Mouse (Mus musculus) heart, postnatal 25 days (tissue): ENCODE measurements around the gene Samm50. TPM values are rescaled to one million over a fixed set of nuclear protein-coding genes. Genes with fewer than 3 reads are reported as not detected.
A peak's percentile ranks its signal among the peaks of the same experiment; 100 is the strongest.

Source experiments
- DNase-seq: peaks from one replicate; pipeline ENCODE4 v3.0.0; 2022; ENCODE audit warnings: low spot score
- intact Hi-C: fragments of 180-260 bp; cut with DNase I; formaldehyde crosslinking; loops from one replicate; pipeline ENCODE4 v1.15.1; 2025
- total RNA-seq, 2 experiments: library from RNA; stranded (reverse); gene quantifications; 2 replicates each; pipeline ENCODE4 v1.2.3; 2021

The Samm50 gene
- total RNA-seq, 2 experiments from 2014 or later, result 264 to 267 TPM

DNA sequence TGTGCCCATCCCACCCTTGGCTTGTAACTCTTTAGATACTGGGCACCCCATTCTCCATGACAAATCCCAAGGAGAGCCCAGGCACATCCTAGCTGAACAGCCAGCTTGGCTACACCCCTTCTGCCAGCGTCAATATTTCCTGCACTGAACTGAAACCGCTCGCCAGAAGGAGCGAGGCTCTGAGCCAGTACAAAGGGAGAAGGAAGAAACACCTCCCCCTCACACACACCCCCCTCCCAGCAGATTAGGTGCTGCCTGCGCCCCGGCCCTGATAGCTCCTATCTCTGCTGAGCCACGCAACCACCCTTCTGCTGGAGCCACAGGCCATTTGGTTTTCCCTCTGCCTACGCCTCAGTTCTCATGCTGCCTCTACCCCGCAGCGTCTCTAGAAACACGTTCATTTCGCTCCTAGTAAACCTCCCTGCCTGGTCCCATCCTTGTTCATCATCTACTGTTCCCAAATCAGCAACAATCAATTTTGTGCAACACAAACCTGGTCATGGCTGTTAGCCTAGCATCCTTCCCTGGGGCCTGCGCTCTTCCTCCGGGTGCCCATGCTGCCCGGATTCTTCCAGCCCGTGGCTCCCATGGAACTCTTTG, 39.2 kb downstream of the Samm50 start:
- DNase-seq, result peak; percentile 51
- intact Hi-C loops, result loop anchor here (2.0 kb wide), 1 partner anchor 30 kb away; no protein-coding TSS in a partner anchor

DNA sequence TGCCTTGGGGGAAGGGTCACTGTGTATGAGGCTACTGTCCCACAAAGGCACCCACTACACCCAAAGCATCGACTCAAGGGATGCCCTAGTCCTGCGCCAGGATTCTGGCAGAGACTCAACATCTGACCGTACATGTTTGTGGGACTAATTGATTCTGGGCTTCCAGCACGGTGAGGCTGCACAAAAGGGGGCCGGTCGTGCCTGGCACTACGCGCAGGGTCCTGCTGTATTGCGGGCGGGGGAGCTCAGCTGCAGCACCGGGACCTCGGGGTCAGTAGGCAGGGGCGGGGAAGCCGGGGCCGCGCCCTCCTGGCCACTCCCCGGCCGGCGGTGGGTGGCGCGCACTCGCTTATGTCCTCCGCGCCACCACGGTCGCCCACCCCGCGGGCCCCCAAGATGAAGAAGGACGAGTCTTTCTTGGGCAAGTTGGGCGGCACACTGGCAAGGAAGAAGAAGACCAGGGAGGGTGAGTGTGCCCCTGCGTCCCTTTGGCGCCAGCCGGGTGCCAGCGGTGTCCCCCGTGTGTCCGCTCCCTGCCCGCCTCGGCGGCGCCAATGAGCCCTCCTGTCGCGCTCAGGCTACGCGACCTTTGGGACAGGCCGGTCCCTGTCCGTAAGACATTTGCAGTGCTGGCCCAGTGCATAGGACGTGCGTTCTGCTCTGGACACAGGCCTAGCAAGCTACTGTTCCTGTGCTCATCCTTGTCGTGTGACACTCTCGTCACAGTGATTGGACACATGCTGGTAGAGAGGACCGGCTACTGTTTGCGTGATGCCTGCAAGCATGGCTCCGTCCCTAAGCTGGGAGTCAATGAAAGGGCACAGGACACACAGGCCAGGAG, 39.9 kb downstream of the Samm50 start, which contains the start of gene Parvb:
Gene Parvb, plus strand, starts transcription at position 323 of the 841 bp plus-strand sequence.
- DNase-seq, result peak; percentile 54
- intact Hi-C loops, result loop anchor here (2.0 kb wide), 1 partner anchor 29 kb away; no protein-coding TSS in a partner anchor

DNA sequence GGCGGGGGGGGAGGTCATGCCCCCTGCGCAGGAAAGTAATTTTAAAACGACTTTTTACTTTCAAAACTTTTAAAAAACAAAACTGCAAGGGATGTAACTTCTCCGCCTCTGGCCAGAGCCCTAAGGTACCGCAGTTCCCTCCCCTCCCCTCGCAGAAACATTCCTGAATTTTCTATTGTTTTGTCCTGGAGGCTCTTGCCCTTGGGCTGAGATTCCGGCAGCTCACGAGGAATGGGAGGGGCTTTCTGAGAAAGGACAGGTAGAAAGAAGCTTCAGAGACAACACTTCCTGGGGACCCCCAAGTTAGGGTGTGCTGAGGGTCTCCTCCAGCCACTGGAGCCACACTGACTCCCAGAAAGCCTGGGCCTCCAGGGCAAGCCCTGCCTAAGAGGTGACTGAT, 40.6 kb downstream of the Samm50 start:
- DNase-seq, result no peak
- intact Hi-C loops, result no loop called here

DNA sequence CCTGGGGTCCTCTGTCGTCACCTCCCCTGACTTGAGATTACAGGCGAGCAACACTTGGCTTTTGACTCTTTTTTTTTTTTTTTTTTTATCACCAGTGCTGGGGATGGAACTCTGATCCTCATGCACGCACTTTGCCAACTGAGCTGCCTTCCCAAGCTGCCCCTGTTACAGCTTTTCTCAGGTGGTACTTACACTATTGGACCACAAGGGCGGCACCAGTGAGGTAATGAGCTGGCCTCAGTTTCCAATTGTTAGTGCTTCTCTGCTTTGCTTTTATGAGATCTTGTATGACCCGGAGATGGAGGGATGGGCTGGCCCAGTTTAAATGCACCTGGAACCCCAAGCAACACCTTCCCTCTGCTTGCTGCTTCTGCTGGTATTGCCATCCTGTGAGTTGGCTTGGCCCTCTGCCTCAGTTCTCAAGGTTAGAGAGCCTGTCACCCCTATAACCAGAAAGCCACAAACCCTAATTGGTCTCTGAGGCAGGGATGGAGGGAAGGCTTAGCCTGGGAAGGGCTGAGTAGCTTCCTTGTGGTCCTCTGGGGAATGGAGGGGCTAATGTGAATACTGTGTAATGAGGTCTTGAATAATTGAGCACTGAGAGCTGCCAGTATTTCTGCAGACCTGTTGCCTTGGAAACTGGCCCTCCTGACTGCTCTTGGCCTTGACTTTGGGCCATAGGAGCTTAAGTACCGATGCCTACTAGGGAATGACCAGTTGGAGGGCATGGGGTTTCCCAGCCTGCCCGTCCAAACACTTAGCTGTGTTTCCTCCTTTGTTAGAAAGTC, 42.9 kb downstream of the Samm50 start:
- DNase-seq, result no peak
- intact Hi-C loops, result no loop called here

DNA sequence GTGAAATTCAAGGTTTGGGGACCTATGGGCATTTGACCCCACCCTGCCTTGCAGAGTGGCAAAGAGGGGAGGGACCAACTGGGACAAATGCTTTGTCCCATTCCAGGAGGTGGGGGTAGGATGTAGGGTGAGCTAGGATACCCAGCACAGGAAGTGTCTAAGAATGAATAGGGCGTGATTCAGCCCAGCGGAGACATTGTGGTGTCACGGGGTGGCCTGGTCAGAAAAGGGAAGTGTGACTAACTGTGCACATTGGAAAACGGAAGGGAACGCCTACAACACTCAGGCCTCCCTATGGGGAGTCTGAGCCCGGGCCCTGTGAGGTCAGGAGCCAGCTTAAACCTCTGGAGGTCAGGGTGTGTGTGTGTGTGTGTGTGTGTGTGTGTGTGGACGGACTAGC, 43.6 kb downstream of the Samm50 start:
- intact Hi-C loops, result no loop called here
- peak; percentile 80 for DNase-seq

DNA sequence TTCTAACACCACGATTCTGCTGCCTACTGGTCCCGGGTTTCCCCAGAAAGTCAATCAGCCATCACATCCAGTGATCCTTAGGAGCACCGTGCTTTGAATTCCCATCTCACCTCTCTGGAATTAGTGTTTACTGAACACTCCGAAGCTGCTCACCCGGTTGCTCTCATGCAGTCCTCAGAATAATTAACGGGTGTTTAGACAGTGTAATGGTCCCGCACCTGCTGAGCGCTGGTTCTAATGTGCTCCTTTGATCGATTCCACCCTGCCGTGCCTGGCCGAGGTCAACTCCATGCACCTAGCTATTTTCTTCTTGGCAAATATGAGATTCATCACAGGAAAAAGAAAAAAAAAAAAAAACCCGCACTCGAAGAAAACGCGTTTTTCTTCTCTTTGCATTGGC, 46.5 kb downstream of the Samm50 start:
- DNase-seq, result no peak
- intact Hi-C loops, result no loop called here

DNA sequence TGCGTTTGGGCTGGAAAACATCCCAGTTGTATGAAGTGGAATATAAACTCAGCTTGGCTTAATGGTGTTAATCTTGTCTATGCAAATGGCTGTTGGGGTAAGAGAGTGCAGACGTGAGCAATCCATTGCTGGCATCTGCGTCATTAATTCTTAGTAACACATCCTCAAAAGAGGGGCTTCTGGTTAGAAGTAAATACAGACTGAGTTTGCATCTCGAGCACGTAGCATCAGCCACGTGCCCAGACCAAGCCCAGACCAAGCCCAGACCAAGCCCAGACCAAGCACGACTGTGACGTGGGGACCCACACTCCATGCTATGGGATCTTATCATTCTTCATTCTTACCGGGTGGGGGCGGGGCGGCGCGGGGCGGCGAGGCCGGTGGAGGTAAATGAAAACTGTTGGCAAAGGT, 47.0 kb downstream of the Samm50 start:
- DNase-seq, result no peak
- intact Hi-C loops, result no loop called here

DNA sequence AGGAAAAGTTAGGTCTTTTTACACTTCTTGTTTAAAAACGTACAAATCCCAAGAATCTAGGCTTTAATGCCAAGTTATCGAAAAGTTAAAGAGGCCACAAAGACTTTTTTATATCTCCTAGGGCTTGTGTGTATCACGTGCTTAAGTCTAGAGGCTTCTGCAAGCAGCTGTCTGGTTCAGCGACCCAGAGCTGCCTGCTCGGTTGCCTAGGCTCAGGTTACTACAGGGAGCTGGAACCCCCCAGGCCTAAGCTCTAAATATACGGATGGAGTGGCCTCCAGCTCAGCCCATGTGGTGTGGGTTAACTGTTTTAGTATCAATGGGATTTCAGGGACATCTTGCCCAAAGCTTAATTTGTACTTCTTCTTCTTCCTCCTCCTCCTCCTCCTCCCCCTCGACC, 49.5 kb downstream of the Samm50 start:
- intact Hi-C loops, result no loop called here

DNA sequence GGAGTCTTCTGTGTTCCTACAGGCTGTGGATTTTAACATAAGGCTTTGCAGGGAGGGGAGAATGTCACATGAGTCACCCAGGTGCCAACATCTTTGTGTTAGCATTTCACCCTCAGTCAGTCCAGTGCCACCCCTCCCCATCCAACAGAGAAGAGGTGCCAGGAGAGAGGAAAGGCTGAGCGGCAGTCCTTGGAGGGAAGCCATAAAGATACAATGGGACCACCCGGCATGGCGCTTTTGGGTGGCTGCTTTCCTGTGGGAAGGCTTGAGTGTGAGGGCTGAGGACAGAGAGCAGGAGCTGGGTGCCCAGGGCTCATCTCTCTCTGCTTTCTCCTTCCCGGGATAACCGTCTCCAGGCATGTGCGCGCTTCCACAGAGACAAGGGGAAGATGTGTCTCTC, 53.1 kb downstream of the Samm50 start:
- no peak for DNase-seq
- intact Hi-C loops, result no loop called here

More for the DNA sequence above, 49.5 kb downstream of the Samm50 start:
- DNase-seq, result no peak

DNA sequence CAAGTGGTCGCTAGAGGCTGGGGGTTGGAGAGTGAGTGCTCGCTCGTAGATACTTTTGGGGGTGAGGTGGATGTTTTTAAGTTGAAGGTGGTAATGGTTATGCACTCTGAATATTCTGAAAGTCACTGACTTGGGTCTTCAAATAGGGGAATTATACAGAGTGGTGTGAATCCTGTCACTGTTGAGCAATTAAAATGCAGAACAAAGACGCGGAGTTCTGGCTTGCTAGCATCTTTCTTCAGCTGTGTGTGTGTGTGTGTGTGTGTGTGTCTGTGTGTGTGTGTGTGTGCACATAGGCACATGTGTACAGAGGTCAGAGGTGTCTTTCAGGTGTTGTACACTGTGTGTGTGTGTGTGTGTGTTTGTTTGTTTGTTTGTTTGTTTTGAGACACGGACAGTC, 54.2 kb downstream of the Samm50 start:
- no peak for DNase-seq
- intact Hi-C loops, result no loop called here

DNA sequence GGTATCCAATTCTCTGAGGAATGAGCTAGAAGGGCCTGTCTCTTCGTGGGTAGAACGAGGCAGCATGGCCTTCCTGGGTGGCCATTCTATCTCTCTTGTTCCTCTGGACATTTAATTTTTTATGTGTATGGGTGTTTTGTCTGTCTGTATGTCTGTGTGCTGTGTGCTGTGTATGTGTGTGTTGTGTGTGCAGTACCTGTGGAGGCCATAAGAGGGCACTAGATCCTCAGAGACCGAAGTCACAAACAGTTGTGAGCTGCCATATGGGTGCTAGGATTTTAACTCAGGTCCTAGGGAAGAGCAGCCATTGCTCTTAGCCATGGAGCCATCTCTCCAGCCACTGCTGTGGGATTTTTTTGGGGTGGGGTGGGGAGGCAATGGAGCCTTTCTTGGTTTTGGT, 55.3 kb downstream of the Samm50 start:
- intact Hi-C loops, result no loop called here
- DNase-seq, result no peak

DNA sequence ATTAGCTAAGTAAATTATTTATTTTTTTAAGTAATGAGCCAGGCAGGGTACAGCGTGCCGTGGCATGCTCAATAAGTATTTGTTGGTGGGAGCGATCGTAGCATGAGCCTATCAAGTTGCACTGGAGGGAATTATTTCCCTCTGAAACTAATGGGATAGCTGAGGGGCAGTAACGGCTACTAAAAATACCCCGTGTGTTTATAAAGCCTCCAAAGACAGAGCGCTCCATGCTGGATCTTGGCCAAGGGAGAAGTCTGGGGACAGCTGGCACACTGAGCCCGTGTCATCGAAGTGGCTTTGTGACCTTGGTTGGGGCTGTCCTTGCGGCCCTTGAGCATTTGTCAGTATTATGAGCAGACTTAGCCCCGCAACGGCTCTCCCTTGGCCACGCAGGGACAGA, 59.2 kb downstream of the Samm50 start:
- no peak for DNase-seq
- intact Hi-C loops, result no loop called here

DNA sequence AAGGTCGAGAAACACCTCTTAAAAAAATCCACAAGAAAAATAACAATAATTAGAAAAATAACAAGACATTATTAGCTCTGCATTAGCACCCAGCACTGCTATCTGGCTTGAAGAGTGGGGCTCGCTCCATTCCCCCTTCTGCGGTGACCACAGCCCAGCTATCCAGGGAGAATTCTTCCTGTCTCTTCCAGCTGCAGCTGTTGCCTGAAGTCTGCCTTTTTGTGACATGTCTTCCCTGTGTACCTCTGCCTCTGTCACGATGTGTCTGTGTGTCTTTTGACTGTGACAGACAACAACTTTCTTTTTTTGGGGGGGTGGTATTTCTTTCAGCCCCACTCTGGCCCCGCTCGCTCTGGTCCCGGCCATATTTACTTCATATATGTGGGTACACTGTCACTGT, 60.6 kb downstream of the Samm50 start:
- intact Hi-C loops, result no loop called here

DNA sequence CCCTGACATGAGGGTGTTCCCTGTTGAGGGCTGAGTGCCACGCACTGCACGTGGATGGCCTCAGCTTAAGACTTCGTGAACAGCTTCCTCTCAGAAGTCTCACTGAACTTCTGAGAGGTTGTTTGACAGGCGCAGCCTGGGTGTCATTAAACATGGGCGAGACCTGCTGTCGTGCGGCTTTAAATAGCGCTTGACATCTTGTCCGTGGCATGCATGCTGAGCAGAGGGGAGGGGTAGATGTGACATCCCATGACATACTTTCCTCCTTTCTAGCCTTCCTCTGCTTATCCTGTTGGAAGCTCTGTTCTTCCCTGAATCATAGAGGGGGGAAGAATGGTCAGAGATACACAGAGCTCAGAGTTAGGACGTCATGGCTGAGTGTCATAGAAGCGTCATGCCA, 61.7 kb downstream of the Samm50 start:
- DNase-seq, result no peak
- intact Hi-C loops, result no loop called here

More for the DNA sequence above, 60.6 kb downstream of the Samm50 start:
- DNase-seq, result no peak

DNA sequence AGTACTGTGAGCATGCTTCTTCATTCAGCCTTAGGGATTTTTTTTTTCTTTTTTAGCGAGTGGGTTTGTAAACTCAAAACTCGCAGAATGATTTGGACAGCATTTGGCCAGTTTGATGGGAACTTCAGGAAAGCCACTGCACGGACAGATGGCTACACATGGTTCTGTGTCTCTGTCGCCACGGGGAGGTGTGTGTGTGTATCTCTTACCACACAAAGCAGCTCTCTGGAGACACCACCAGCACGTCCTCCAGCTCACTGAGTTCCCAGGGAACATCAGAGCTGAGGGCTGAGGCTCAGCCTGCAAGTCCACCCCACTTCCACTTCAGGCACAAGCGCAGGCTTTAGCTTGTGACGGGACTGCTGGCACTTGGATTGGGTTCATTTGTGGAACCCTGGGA, 62.3 kb downstream of the Samm50 start:
- intact Hi-C loops, result no loop called here
- DNase-seq, result no peak

DNA sequence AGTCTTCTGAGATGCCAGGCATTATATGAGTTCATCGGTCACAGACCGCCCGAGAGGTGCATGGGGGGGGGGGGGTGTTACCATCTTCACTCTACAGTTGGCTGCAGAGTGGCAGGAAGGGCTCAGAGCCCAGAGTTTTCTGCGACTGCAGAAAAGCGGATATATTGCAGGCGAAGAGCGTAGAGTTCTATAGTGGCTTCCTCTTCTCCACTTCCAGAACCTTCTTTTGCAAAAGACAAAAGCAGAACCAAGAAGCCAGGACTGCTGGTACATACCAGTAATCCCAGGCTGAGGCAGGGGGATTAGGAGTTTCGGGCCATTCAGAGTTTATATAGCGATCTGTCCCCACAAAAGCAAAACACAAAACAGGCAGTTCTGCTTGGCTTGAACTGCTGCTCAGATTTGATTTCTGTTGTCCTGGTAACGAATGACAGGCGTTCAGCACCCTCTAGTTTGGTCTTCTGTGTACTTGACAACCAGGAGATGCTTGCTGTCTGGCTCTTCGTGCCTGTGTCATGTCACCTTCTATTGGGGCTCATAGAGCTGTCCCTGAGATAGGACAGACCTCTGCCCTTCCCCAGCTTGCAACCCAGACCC, 64.3 kb downstream of the Samm50 start:
- intact Hi-C loops, result no loop called here
- no peak for DNase-seq

DNA sequence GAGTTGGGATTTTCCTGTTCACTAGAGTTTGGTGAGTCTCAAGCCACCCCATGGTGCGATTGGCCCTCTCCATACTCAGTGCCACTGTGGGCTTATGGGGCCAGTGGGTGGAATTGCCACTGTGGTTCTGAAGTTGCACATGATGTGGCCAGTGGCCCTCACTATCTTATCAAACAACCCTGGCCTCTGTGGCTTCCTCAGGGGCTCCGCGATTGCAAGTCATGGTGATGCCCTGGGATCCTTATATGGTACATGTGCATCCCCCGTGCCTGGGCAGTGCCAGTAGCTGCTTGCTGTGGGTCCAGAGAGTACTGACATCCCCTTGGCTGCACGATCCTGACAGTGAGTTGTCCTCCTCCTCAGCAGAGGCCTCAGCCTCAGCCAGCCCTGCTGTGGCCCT, 64.8 kb downstream of the Samm50 start:
- no peak for DNase-seq
- intact Hi-C loops, result no loop called here

DNA sequence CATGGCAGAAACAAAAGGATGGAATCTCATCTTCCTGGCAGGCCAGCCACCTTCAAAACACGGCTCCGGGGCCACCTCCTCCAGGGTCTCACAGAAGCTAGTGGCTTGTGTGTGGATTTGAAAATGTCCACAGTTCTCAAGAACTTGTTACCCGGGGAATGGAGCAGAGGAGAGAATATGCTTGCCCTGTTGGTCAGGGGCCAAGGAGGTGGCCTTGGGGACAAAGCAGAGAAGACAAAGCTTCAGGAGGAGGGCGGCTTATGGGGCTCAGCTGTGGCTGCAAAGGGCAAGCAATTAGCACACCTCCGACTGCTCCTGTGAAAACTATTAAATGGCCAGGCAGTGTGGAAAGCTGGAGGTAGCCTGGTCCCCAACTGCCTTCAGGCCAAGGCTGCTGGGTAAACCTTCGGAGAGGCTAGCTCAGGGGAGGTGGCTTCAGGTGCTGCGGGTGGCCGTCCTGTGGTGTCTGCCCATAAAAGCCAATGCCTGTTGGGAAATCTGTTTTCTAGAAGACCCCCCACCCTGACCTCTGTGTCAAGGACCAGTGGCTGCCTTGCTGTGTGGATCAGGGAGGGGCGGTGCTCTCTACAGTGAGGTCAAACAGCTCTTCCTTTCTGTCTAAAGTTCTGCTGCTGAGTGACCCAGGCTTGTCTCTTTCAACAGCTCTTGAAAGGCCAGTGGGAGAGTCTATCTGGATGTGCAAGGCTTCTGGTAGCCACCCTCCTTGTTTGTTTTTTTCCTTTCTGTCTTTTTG, 66.7 kb downstream of the Samm50 start:
- intact Hi-C loops, result no loop called here
- no peak for DNase-seq

DNA sequence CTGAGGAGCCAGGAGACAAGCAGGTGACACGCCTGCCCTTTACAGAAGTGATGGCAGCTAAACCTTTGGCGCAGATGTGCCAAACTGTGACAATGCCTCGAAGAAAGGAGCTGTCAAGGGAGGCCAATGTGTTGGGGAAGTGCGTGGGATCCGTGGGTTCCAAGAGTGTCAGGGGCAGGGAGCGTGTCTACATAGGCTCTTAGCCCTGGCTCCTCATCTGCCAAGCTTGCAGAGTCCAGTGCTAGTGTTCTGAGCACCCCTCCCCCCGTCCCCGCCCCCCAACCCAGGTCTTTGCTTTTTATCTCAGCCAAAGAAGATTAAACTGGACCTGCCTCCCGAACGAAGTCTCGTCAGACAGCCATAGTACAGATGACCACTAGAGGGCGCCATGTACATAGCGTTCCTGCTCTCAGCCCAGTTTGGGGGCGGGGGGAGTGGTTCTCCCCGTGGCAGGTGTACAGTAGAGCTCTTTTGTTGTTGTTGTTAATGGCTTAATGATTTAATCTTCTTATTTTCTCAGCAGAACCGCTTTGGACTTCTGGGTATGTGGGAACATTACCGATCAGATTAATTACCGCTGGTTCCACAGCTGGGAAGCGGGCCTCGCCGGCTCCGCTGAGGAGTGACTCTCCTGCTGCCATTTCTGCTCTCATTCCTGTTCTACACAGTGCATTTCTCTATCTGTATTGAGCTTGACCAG, 68.2 kb downstream of the Samm50 start:
- intact Hi-C loops, result loop anchor here (2.0 kb wide), 3 partner anchors 29 to 355 kb away; no protein-coding TSS in a partner anchor
- no peak for DNase-seq
